Mouse (Mus musculus): ENCODE results near the gene Cd300lg. TPM values are rescaled to one million over a fixed set of nuclear protein-coding genes. Genes with fewer than 3 reads are reported as not detected.
A peak's percentile ranks its signal among the peaks of the same experiment; 100 is the strongest.

Gene Cd300lg
- polyA plus RNA-seq, 1 experiment from 2014 or later, result 2.0 TPM

DNA sequence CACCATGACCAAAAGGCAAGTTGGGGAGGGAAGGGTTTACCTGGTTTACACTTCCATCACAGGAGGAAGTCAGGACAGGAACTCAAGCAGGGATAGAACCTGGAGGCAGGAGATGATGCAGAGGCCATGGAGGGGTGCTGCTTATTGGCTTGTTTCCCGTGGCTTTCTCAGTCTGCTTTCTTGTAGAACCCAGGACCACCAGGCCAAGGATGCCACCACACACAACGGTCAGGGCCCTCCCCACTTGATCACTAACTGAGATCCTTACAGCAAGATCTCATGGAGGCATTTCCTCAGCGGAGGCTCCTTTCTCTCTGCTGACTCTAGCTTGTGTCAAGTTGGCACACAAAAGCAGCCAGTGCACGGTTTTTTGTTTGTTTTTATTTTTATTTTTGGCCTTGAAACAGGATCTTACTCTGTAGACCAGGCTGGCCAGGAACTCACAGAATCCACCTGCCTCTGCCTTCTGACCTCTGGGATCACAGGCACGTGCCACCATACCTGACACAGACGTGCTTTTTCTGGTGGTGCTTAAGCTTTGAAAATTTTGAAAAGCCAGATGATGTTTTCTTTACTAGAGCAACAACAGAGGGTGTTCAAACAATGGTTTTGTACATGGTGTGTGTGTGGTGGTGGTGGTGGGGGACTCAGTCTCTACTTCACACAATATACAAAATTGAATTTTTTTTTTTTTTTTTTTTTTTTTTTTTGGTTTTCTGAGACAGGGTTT lies 13.1 kb upstream of the Cd300lg start, which contains the start of gene Mpp3:
Gene Mpp3, minus strand, starts transcription at position 375 of the 730 bp plus-strand sequence.
- Histone ChIP-seq H3K9ac (ENCODE audit: low read depth, low read length) (no peak within 1 kb of the TSS), H3K9me3 (ENCODE audit: control insufficient read depth, low read length) (no peaks in the 10 kb centered on the region), H3K36me3 (ENCODE audit: control insufficient read depth, insufficient read depth, low read length) (no peaks in the 10 kb centered on the region), H3K4me3 (ENCODE audit: low read length) (peak within 1 kb of the TSS; percentile 57), H3K27me3 (replicated peaks; ENCODE audit: control insufficient read depth, insufficient read depth, low read length) (no peaks in the 10 kb centered on the region), H3K4me2 (ENCODE audit: low read depth, low read length) (peak within 1 kb of the TSS; percentile 94), H3K4me1 (ENCODE audit: control insufficient read depth, insufficient read depth, low read length) (peaks cover 9% of the 10 kb centered on the region), H3K27ac (ENCODE audit: low read length) (peak within 1 kb of the TSS; percentile 45)
- 70% methylated on average over 6 of the region's 6 CpGs for WGBS
- ATAC-seq, result no peak

- Histone ChIP-seq H3K4me2 (ENCODE audit: low read depth, low read length) (no peak overlapping the region), H3K27me3 (replicated peaks; ENCODE audit: control insufficient read depth, insufficient read depth, low read length) (no peaks in the 10 kb centered on the region), H3K9ac (ENCODE audit: low read depth, low read length) (no peak overlapping the region), H3K4me3 (ENCODE audit: low read length) (no peak overlapping the region), H3K4me1 (ENCODE audit: control insufficient read depth, insufficient read depth, low read length) (peaks cover 9% of the 10 kb centered on the region), H3K27ac (ENCODE audit: low read length) (no peak overlapping the region), H3K9me3 (ENCODE audit: control insufficient read depth, low read length) (no peaks in the 10 kb centered on the region), H3K36me3 (ENCODE audit: control insufficient read depth, insufficient read depth, low read length) (no peaks in the 10 kb centered on the region)
- no peak for ATAC-seq
- WGBS, result 77% methylated on average over 4 of the region's 4 CpGs
Measured at GRCm38 (mm10) chr11:102029304-102029703, 12.0 kb upstream of the Cd300lg start.

DNA sequence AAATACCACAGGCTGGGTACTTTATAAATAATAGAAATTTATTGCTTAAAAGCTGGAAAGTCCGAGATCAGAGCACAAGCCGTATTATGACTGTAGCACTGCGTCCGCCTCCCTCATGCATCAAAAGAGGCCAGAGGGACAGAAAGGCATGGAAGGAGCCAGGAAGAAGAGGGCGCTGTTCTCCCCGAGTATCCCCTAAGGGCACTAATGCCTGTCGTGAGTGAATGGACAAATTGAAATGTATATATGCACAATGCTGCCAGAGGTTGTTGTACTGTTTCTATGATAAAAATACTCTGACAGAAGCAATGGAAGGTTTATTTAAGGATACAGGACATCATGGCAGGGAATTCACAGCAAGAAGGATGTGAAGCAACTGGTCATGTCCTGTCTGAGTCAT lies 11.3 kb upstream of the Cd300lg start:
- peaks cover 9% of the 10 kb centered on the region for H3K4me1 ChIP-seq (ENCODE audit: control insufficient read depth, insufficient read depth, low read length)
- H3K36me3 ChIP-seq (ENCODE audit: control insufficient read depth, insufficient read depth, low read length), result no peaks in the 10 kb centered on the region
- no peak overlapping the region for H3K27ac ChIP-seq (ENCODE audit: low read length)
- H3K9ac ChIP-seq (ENCODE audit: low read depth, low read length), result no peak overlapping the region
- H3K4me3 ChIP-seq (ENCODE audit: low read length), result no peak overlapping the region
- ATAC-seq, result no peak
- 32% methylated on average over 7 of the region's 7 CpGs for WGBS
- no peak overlapping the region for H3K4me2 ChIP-seq (ENCODE audit: low read depth, low read length)
- H3K27me3 ChIP-seq (replicated peaks; ENCODE audit: control insufficient read depth, insufficient read depth, low read length), result no peaks in the 10 kb centered on the region
- no peaks in the 10 kb centered on the region for H3K9me3 ChIP-seq (ENCODE audit: control insufficient read depth, low read length)

GRCm38 (mm10) chr11:102031149-102031548 lies 10.2 kb upstream of the Cd300lg start:
- H3K36me3 ChIP-seq (ENCODE audit: control insufficient read depth, insufficient read depth, low read length), result no peaks in the 10 kb centered on the region
- no peaks in the 10 kb centered on the region for H3K9me3 ChIP-seq (ENCODE audit: control insufficient read depth, low read length)
- no peak for ATAC-seq
- peaks cover 8% of the 10 kb centered on the region for H3K4me1 ChIP-seq (ENCODE audit: control insufficient read depth, insufficient read depth, low read length)
- H3K4me3 ChIP-seq (ENCODE audit: low read length), result no peak overlapping the region
- no peak overlapping the region for H3K4me2 ChIP-seq (ENCODE audit: low read depth, low read length)
- no peak overlapping the region for H3K27ac ChIP-seq (ENCODE audit: low read length)
- no peak overlapping the region for H3K9ac ChIP-seq (ENCODE audit: low read depth, low read length)
- 80% methylated on average over 7 of the region's 7 CpGs for WGBS
- H3K27me3 ChIP-seq (replicated peaks; ENCODE audit: control insufficient read depth, insufficient read depth, low read length), result no peaks in the 10 kb centered on the region

- no peaks in the 10 kb centered on the region for H3K4me1 ChIP-seq (ENCODE audit: control insufficient read depth, insufficient read depth, low read length)
- no peaks in the 10 kb centered on the region for H3K36me3 ChIP-seq (ENCODE audit: control insufficient read depth, insufficient read depth, low read length)
- WGBS, result 83% methylated on average over 12 of the region's 12 CpGs
- no peak overlapping the region for H3K27ac ChIP-seq (ENCODE audit: low read length)
- H3K9me3 ChIP-seq (ENCODE audit: control insufficient read depth, low read length), result no peaks in the 10 kb centered on the region
- H3K4me2 ChIP-seq (ENCODE audit: low read depth, low read length), result no peak overlapping the region
- H3K9ac ChIP-seq (ENCODE audit: low read depth, low read length), result no peak overlapping the region
- H3K27me3 ChIP-seq (replicated peaks; ENCODE audit: control insufficient read depth, insufficient read depth, low read length), result no peaks in the 10 kb centered on the region
- H3K4me3 ChIP-seq (ENCODE audit: low read length), result no peak overlapping the region
- peak; percentile 55; the same call in 1 of the 2 replicates for ATAC-seq
Measured at GRCm38 (mm10) chr11:102033055-102033591, 8.2 kb upstream of the Cd300lg start.

DNA sequence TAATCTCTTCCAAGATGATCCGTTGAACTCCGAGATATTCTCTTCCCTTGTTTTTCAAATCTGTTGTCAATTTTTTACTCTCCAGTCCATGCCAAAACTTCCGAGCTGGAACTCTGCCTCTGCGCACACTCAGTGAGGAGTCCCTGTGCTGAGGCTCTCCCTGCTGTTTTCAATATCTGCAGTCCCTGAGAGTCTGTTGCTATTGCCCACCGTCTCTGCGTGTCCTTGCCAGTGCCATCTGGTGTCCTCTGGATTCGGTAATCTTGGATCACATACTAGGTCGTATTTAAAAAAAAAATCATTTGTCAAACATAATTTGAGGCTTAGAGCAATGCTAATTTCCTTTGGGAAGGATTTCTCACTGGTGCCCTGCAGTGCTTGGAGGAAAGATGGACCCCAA lies 6.4 kb upstream of the Cd300lg start:
- Histone ChIP-seq H3K4me2 (ENCODE audit: low read depth, low read length) (no peak overlapping the region), H3K27ac (ENCODE audit: low read length) (no peak overlapping the region), H3K27me3 (replicated peaks; ENCODE audit: control insufficient read depth, insufficient read depth, low read length) (no peaks in the 10 kb centered on the region), H3K9ac (ENCODE audit: low read depth, low read length) (no peak overlapping the region), H3K36me3 (ENCODE audit: control insufficient read depth, insufficient read depth, low read length) (no peaks in the 10 kb centered on the region), H3K4me1 (ENCODE audit: control insufficient read depth, insufficient read depth, low read length) (peaks cover 4% of the 10 kb centered on the region; the same call in 1 of the 2 replicates), H3K4me3 (ENCODE audit: low read length) (no peak overlapping the region), H3K9me3 (ENCODE audit: control insufficient read depth, low read length) (no peaks in the 10 kb centered on the region)
- WGBS, result 74% methylated on average over 8 of the region's 8 CpGs
- no peak for ATAC-seq

DNA sequence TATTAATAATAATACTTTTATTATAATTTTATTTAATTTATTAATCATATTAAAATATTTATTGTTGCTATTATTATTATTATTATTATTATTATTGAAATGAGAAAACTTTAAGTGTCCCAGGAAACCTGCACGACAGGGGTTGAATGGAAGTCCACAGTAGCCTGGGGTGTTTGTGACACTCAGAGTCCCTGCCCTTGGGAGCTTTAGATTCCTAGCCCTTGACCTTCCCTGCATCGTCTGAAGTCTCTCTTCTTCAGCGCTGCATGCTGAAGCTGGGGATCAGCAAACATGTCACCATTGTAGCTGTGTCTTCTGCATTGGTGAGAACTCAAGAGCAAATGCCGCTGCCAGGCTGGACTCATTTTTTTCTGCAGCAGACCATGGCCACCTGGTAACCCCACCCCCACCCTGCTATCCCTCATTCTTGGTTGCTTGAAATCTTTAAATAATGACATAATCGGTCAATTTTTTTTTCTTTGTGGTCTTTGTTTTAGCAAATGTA lies 5.8 kb upstream of the Cd300lg start:
- H3K9me3 ChIP-seq (ENCODE audit: control insufficient read depth, low read length), result no peaks in the 10 kb centered on the region
- no peak overlapping the region for H3K4me3 ChIP-seq (ENCODE audit: low read length)
- H3K9ac ChIP-seq (ENCODE audit: low read depth, low read length), result no peak overlapping the region
- no peak for ATAC-seq
- no peaks in the 10 kb centered on the region for H3K27me3 ChIP-seq (replicated peaks; ENCODE audit: control insufficient read depth, insufficient read depth, low read length)
- no peak overlapping the region for H3K27ac ChIP-seq (ENCODE audit: low read length)
- WGBS, result 76% methylated on average over 5 of the region's 5 CpGs
- no peak overlapping the region for H3K4me2 ChIP-seq (ENCODE audit: low read depth, low read length)
- peaks cover 6% of the 10 kb centered on the region; the same call in 1 of the 2 replicates for H3K4me1 ChIP-seq (ENCODE audit: control insufficient read depth, insufficient read depth, low read length)
- H3K36me3 ChIP-seq (ENCODE audit: control insufficient read depth, insufficient read depth, low read length), result no peaks in the 10 kb centered on the region

DNA sequence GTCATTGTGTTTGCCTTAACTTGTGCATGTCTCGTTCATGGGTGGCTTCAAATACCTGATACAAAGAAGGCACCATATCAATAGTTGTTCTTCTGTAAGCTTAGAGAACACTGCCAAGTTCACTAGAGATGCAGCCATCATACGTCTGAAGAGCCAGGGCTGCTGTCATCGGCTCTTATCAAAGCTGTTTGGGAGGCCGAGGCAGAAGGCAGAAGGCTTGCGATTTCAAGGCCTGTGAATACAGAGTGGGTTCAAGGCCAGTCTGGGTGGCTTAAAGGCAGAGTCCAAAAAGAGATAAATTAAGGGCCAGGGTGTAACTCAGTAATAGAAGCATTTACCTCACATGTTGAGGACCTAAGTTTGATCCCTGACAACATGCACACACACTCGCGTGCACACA lies 5.0 kb upstream of the Cd300lg start:
- no peak overlapping the region for H3K27ac ChIP-seq (ENCODE audit: low read length)
- no peak for ATAC-seq

GRCm38 (mm10) chr11:102037789-102038188 lies 3.5 kb upstream of the Cd300lg start:
- H3K36me3 ChIP-seq (ENCODE audit: control insufficient read depth, insufficient read depth, low read length), result no peaks in the 10 kb centered on the region
- ATAC-seq, result no peak
- no peak overlapping the region for H3K4me2 ChIP-seq (ENCODE audit: low read depth, low read length)
- H3K4me3 ChIP-seq (ENCODE audit: low read length), result no peak overlapping the region
- H3K27ac ChIP-seq (ENCODE audit: low read length), result no peak overlapping the region
- peaks cover 6% of the 10 kb centered on the region; the same call in 1 of the 2 replicates for H3K4me1 ChIP-seq (ENCODE audit: control insufficient read depth, insufficient read depth, low read length)
- whole genome bisulfite sequencing, result 81% methylated on average over 6 of the region's 6 CpGs
- no peak overlapping the region for H3K9ac ChIP-seq (ENCODE audit: low read depth, low read length)
- no peaks in the 10 kb centered on the region for H3K9me3 ChIP-seq (ENCODE audit: control insufficient read depth, low read length)
- no peaks in the 10 kb centered on the region for H3K27me3 ChIP-seq (replicated peaks; ENCODE audit: control insufficient read depth, insufficient read depth, low read length)

More for the DNA sequence above, 5.0 kb upstream of the Cd300lg start:
- no peaks in the 10 kb centered on the region for H3K9me3 ChIP-seq (ENCODE audit: control insufficient read depth, low read length)
- 73% methylated on average over 7 of the region's 7 CpGs for WGBS
- H3K9ac ChIP-seq (ENCODE audit: low read depth, low read length), result no peak overlapping the region
- H3K4me1 ChIP-seq (ENCODE audit: control insufficient read depth, insufficient read depth, low read length), result peaks cover 6% of the 10 kb centered on the region; the same call in 1 of the 2 replicates
- H3K4me2 ChIP-seq (ENCODE audit: low read depth, low read length), result no peak overlapping the region
- H3K36me3 ChIP-seq (ENCODE audit: control insufficient read depth, insufficient read depth, low read length), result no peaks in the 10 kb centered on the region
- H3K4me3 ChIP-seq (ENCODE audit: low read length), result no peak overlapping the region
- H3K27me3 ChIP-seq (replicated peaks; ENCODE audit: control insufficient read depth, insufficient read depth, low read length), result no peaks in the 10 kb centered on the region

All from intestine, embryonic 16.5 days (tissue).